Comparison of ENCODE assay signal across 21 mouse cellular contexts in genomic region chr16:66793067-66793466, GRCm38 (mm10).
DNase-seq lines count a peak whose midpoint lies in the region; ATAC-seq lines count a peak whose summit lies in the region.
"Had no signal": no experiment of that assay in that cellular context is flagged by ENCODE, and none has a peak within 500 bp of the region (broad histone marks: within the 10 kb centered on the region; RNA-seq: fewer than 3 reads in every experiment).

No protein-coding gene starts in this region.

- no peak for DNase-seq in cerebellum, adult 9-11 months
- DNase-seq in cerebellum, adult 9-10 months, result peak; percentile 35
- no peak for DNase-seq in cerebellum, adult 11-12 months
- DNase-seq in cerebellum, postnatal 10 days, result peak; percentile 10 to 16
- no peak for DNase-seq in cerebellum, adult 11 months
- peak; percentile 58 for DNase-seq in brain, adult 2 months (ENCODE audit: low read depth, low spot score)
- no peak for DNase-seq in adrenal gland, adult 18-20 months (ENCODE audit: low spot score in 2 of 2)
- DNase-seq: adrenal gland, adult 2 months; adrenal gland, adult 8-10 months; adrenal gland, postnatal 10 days; adrenal gland, postnatal 14 days; adrenal gland, postnatal 25 days; adrenal gland, postnatal 36 days; B cell, adult 2 months; cerebellum, adult 18-20 months; cerebellum, adult 8-10 months; cerebellum, postnatal 25 days had no signal

- ATAC-seq in cerebellum, adult (ENCODE audit: insufficient number of reproducible peaks, low FRiP score, low TSS enrichment), result peak; percentile 87
- ATAC-seq: activated CD4-positive, CD25-positive, alpha-beta regulatory T cell, adult 4 months; CD4-positive, CD25-positive, alpha-beta regulatory T cell, adult 4 months; Patski had no signal

Comparison
In these comparisons a context has a peak if more than half of its experiments do, and no peak if none do; other contexts are left out.
1. DNase-seq: peak in cerebellum, adult 9-10 months (single experiment), cerebellum, postnatal 10 days (2 of 2) and brain, adult 2 months (single experiment); none in cerebellum, adult 9-11 months (single experiment), cerebellum, adult 11-12 months (single experiment), cerebellum, adult 11 months (single experiment) and adrenal gland, adult 18-20 months (0 of 2).